Mouse (Mus musculus): ENCODE measurements at regions not wholly inside any gene's neighbourhood (a gene's known extent, or its start where the extent isn't known, plus 50 kb on each side); places are given as distances from the start of the nearest gene placed in this dataset.
A peak's percentile ranks its signal among the peaks of the same experiment; 100 is the strongest.

GRCm38 (mm10) chr16:77399846-77400275, 202.0 kb downstream of the Gm11146 start:
- DNase-seq (ENCODE audit: low spot score in 2 of 2): no peak

- no peak for DNase-seq (ENCODE audit: low spot score in 2 of 2)
Measured at GRCm38 (mm10) chr16:77394054-77394716, 207.7 kb downstream of the Gm11146 start.

GRCm38 (mm10) chr16:77393470-77393869, 208.4 kb downstream of the Gm11146 start:
- no peak for DNase-seq (ENCODE audit: low spot score in 2 of 2)

- DNase-seq (ENCODE audit: low spot score in 2 of 2): no peak
Measured at GRCm38 (mm10) chr16:77392205-77392604, 209.7 kb downstream of the Gm11146 start.

- no peak for DNase-seq (ENCODE audit: low spot score in 2 of 2)
Measured at GRCm38 (mm10) chr16:77384021-77384729, 217.7 kb downstream of the Gm11146 start.

GRCm38 (mm10) chr16:77382790-77383189, 219.1 kb downstream of the Gm11146 start:
- DNase-seq (ENCODE audit: low spot score in 2 of 2): no peak

- DNase-seq (ENCODE audit: low spot score in 2 of 2): peak in 1 of 2 experiments; percentile 21
Measured at GRCm38 (mm10) chr16:77372768-77373167, 229.1 kb downstream of the Gm11146 start.

GRCm38 (mm10) chr16:77369810-77370209, 232.1 kb downstream of the Gm11146 start:
- DNase-seq (ENCODE audit: low spot score in 2 of 2): no peak

GRCm38 (mm10) chr16:77365254-77365653, 236.6 kb downstream of the Gm11146 start:
- no peak for DNase-seq (ENCODE audit: low spot score in 2 of 2)

- DNase-seq (ENCODE audit: low spot score in 2 of 2): no peak
Measured at GRCm38 (mm10) chr16:77364439-77364838, 237.5 kb downstream of the Gm11146 start.

GRCm38 (mm10) chr16:77359190-77359589, 242.7 kb downstream of the Gm11146 start:
- DNase-seq (ENCODE audit: low spot score in 2 of 2): no peak

- DNase-seq (ENCODE audit: low spot score in 2 of 2): no peak
Measured at GRCm38 (mm10) chr16:77355260-77355659, 246.6 kb downstream of the Gm11146 start.

- no peak for DNase-seq (ENCODE audit: low spot score in 2 of 2)
Measured at GRCm38 (mm10) chr16:77354201-77354712, 247.6 kb downstream of the Gm11146 start.

GRCm38 (mm10) chr16:77346128-77346527, 255.8 kb downstream of the Gm11146 start:
- DNase-seq (ENCODE audit: low spot score in 2 of 2): no peak

- no peak for DNase-seq (ENCODE audit: low spot score in 2 of 2)
Measured at GRCm38 (mm10) chr16:77332285-77332684, 269.6 kb downstream of the Gm11146 start.

- peak in 1 of 2 experiments; percentile 33 for DNase-seq (ENCODE audit: low spot score in 2 of 2)
Measured at GRCm38 (mm10) chr16:77330996-77331395, 270.9 kb downstream of the Gm11146 start.

GRCm38 (mm10) chr16:77329711-77330530, 272.0 kb downstream of the Gm11146 start:
- peak in 1 of 2 experiments; percentile 37 for DNase-seq (ENCODE audit: low spot score in 2 of 2)

- peak; percentile 50 to 61 for DNase-seq (ENCODE audit: low spot score in 2 of 2)
Measured at GRCm38 (mm10) chr16:77329160-77329691, 272.7 kb downstream of the Gm11146 start.

GRCm38 (mm10) chr16:77328628-77329159, 273.2 kb downstream of the Gm11146 start:
- DNase-seq (ENCODE audit: low spot score in 2 of 2): no peak

- DNase-seq (ENCODE audit: low spot score in 2 of 2): no peak
Measured at GRCm38 (mm10) chr16:77328049-77328448, 273.8 kb downstream of the Gm11146 start.

GRCm38 (mm10) chr16:77322338-77322737, 279.6 kb downstream of the Gm11146 start:
- DNase-seq (ENCODE audit: low spot score in 2 of 2): no peak
